Mouse (Mus musculus) urinary bladder, postnatal 36 days (tissue): ENCODE data around the gene Optc.
A peak's percentile ranks its signal among the peaks of the same experiment; 100 is the strongest.

ENCODE experiments used
- DNase-seq, 2 experiments: peaks; one replicate each; pipeline ENCODE4 v3.0.0; 2022; ENCODE audit warnings: low spot score in 2 of 2, mixed read lengths in 1 of 2

Optc gene

GRCm38 (mm10) chr1:133882283-133883217, 25.2 kb downstream of the Optc start:
- no peak for DNase-seq

- DNase-seq, result no peak
These were observed 26.0 kb downstream of the Optc start for GRCm38 (mm10) chr1:133881813-133882212.

GRCm38 (mm10) chr1:133878825-133879423, 28.9 kb downstream of the Optc start:
- DNase-seq, result no peak

- DNase-seq, result no peak
These were observed 30.9 kb downstream of the Optc start for GRCm38 (mm10) chr1:133876936-133877335.

GRCm38 (mm10) chr1:133873086-133873813, 34.5 kb downstream of the Optc start:
- DNase-seq, result no peak

- DNase-seq, result no peak
These were observed 36.6 kb downstream of the Optc start for GRCm38 (mm10) chr1:133871241-133871640.

GRCm38 (mm10) chr1:133869221-133869620, 38.6 kb downstream of the Optc start:
- DNase-seq, result no peak

- DNase-seq, result no peak
These were observed 44.4 kb downstream of the Optc start for GRCm38 (mm10) chr1:133863257-133863997.

GRCm38 (mm10) chr1:133861028-133861427, 46.8 kb downstream of the Optc start:
- no peak for DNase-seq

GRCm38 (mm10) chr1:133859821-133860711, 47.7 kb downstream of the Optc start:
- DNase-seq, result no peak

- DNase-seq, result no peak
These were observed 48.5 kb downstream of the Optc start for GRCm38 (mm10) chr1:133859257-133859656.

- no peak for DNase-seq
These were observed 50.0 kb downstream of the Optc start for GRCm38 (mm10) chr1:133857781-133858180.

- no peak for DNase-seq
These were observed 50.6 kb downstream of the Optc start for GRCm38 (mm10) chr1:133857171-133857570.

- DNase-seq, result no peak
These were observed 51.1 kb downstream of the Optc start for GRCm38 (mm10) chr1:133856655-133857054.

- no peak for DNase-seq
These were observed 51.7 kb downstream of the Optc start for GRCm38 (mm10) chr1:133856133-133856541.

- DNase-seq, result peak in 1 of 2 experiments; percentile 36
These were observed 52.4 kb downstream of the Optc start for GRCm38 (mm10) chr1:133855274-133856017.

- DNase-seq, result peak; percentile 13 to 65
These were observed 53.2 kb downstream of the Optc start for GRCm38 (mm10) chr1:133854421-133855273.
